Mouse (Mus musculus) MN1 (cell line): ENCODE data around the gene Meis2.
A peak's percentile ranks its signal among the peaks of the same experiment; 100 is the strongest.

Experiments used
- DNase-seq: peaks from one replicate; pipeline ENCODE4 v3.0.0-alpha.2; 2016; ENCODE audit warnings: low spot score

Meis2 gene

GRCm38 (mm10) chr2:116065570-116066005 lies at the start of gene Meis2:
Gene Meis2, minus strand, starts transcription at chr2:116065839.
- DNase-seq = peak; percentile 90

GRCm38 (mm10) chr2:116106194-116106593 lies 40.6 kb upstream of the Meis2 start:
- no peak for DNase-seq

- DNase-seq = no peak
Measured at GRCm38 (mm10) chr2:116105179-116105578, 39.5 kb upstream of the Meis2 start.

- peak; percentile 20 for DNase-seq
Measured at GRCm38 (mm10) chr2:116103411-116103996, 37.9 kb upstream of the Meis2 start.

GRCm38 (mm10) chr2:116101221-116101620 lies 35.6 kb upstream of the Meis2 start:
- peak; percentile 26 for DNase-seq

GRCm38 (mm10) chr2:116080961-116081360 lies 15.3 kb upstream of the Meis2 start:
- DNase-seq = no peak

GRCm38 (mm10) chr2:116078841-116079240 lies 13.2 kb upstream of the Meis2 start:
- DNase-seq = no peak

GRCm38 (mm10) chr2:116077716-116078115 lies 12.1 kb upstream of the Meis2 start:
- DNase-seq = no peak

- DNase-seq = no peak
Measured at GRCm38 (mm10) chr2:116076752-116077480, 11.3 kb upstream of the Meis2 start.

- DNase-seq = peak; percentile 75
Measured at GRCm38 (mm10) chr2:116075902-116076301, 10.3 kb upstream of the Meis2 start.

GRCm38 (mm10) chr2:116075477-116075876 lies 9.8 kb upstream of the Meis2 start:
- DNase-seq = peak; percentile 36

- no peak for DNase-seq
Measured at GRCm38 (mm10) chr2:116074726-116075440, 9.2 kb upstream of the Meis2 start.

- no peak for DNase-seq
Measured at GRCm38 (mm10) chr2:116074061-116074460, 8.4 kb upstream of the Meis2 start.

- no peak for DNase-seq
Measured at GRCm38 (mm10) chr2:116073311-116073904, 7.8 kb upstream of the Meis2 start.

GRCm38 (mm10) chr2:116072706-116073105 lies 7.1 kb upstream of the Meis2 start:
- DNase-seq = no peak

GRCm38 (mm10) chr2:116072321-116072640 lies 6.6 kb upstream of the Meis2 start:
- no peak for DNase-seq

- DNase-seq = no peak
Measured at GRCm38 (mm10) chr2:116071571-116072320, 6.1 kb upstream of the Meis2 start.

- no peak for DNase-seq
Measured at GRCm38 (mm10) chr2:116070614-116071425, 5.2 kb upstream of the Meis2 start.

- no peak for DNase-seq
Measured at GRCm38 (mm10) chr2:116069451-116070225, 4.0 kb upstream of the Meis2 start.

GRCm38 (mm10) chr2:116068901-116069300 lies 3.3 kb upstream of the Meis2 start:
- no peak for DNase-seq
